Mouse (Mus musculus) kidney, embryonic 15.5 days (tissue): ENCODE results near the gene Ldb1. TPM values are rescaled to one million over a fixed set of nuclear protein-coding genes. Genes with fewer than 3 reads are reported as not detected.
A peak's percentile ranks its signal among the peaks of the same experiment; 100 is the strongest.

Experiments used
- ATAC-seq: fragments of 200-750 bp; cut with Nextera tagmentation; replicated peaks from 2 replicates; pipeline ENCODE4 v1.8.0; 2017; ENCODE audit warnings: moderate TSS enrichment; ENCODE audit not compliant: low FRiP score
- H3K27ac ChIP-seq: fragments of 300-500 bp; sonication (generic); 2 replicates; pipeline ENCODE4 v1.5.1; 2015; ENCODE audit warnings: mild to moderate bottlenecking, inconsistent platforms
- H3K27me3 ChIP-seq: fragments of 300-500 bp; sonication (generic); 2 replicates; pipeline ENCODE4 v1.6.1; 2015; ENCODE audit warnings: inconsistent platforms
- H3K36me3 ChIP-seq: fragments of 300-500 bp; sonication (generic); 2 replicates; pipeline ENCODE4 v1.6.1; 2015; ENCODE audit warnings: inconsistent platforms
- H3K4me1 ChIP-seq: fragments of 300-500 bp; sonication (generic); 2 replicates; pipeline ENCODE4 v1.6.1; 2015; ENCODE audit warnings: inconsistent platforms
- H3K4me2 ChIP-seq: fragments of 300-500 bp; sonication (generic); 2 replicates; pipeline ENCODE4 v1.6.1; 2015; ENCODE audit warnings: moderate library complexity, mild to moderate bottlenecking, inconsistent platforms
- H3K4me3 ChIP-seq: fragments of 300-500 bp; sonication (generic); replicated peaks from 2 replicates; pipeline ENCODE4 v1.5.1; 2015; ENCODE audit warnings: mild to moderate bottlenecking, inconsistent platforms
- H3K9ac ChIP-seq: fragments of 300-500 bp; sonication (generic); 2 replicates; pipeline ENCODE4 v1.6.1; 2015; ENCODE audit warnings: mild to moderate bottlenecking, inconsistent platforms
- H3K9me3 ChIP-seq: fragments of 300-500 bp; sonication (generic); replicated peaks from 2 replicates; pipeline ENCODE4 v1.6.1; 2016; ENCODE audit warnings: inconsistent platforms
- WGBS: fragments of 180-500 bp; shearing (Covaris S2); methylation state at CpG from one replicate; pipeline ENCODE4 v1.1.7; 2015; ENCODE audit warnings: mixed read lengths; 5-methylcytosine and 5-hydroxymethylcytosine counted together
- polyA plus RNA-seq: library from polyadenylated mRNA; unstranded; fragments of >200 nt; fragmentation: Nextera tagmentation; extraction: Ambion mirVana; gene quantifications from 2 replicates; pipeline ENCODE4 v1.2.1, GENCODE M21; 2015

The Ldb1 gene
- polyA plus RNA-seq, 1 experiment from 2014 or later, result 91.9 TPM

GRCm38 (mm10) chr19:46033911-46034310, 11.1 kb downstream of the Ldb1 start:
- H3K4me3 ChIP-seq, result no peak overlapping the region
- ATAC-seq, result no peak
- no peaks in the 10 kb centered on the region for H3K9me3 ChIP-seq
- WGBS, result 91% methylated on average over 11 of the region's 11 CpGs
- H3K27ac ChIP-seq, result no peak overlapping the region
- no peak overlapping the region for H3K9ac ChIP-seq
- H3K4me1 ChIP-seq, result peaks cover 28% of the 10 kb centered on the region
- H3K27me3 ChIP-seq, result no peaks in the 10 kb centered on the region
- peaks cover 74% of the 10 kb centered on the region for H3K36me3 ChIP-seq
- no peak overlapping the region for H3K4me2 ChIP-seq

GRCm38 (mm10) chr19:46032731-46033510, 12.1 kb downstream of the Ldb1 start:
- WGBS, result 71% methylated on average over 26 of the region's 26 CpGs
- no peaks in the 10 kb centered on the region for H3K27me3 ChIP-seq
- H3K9ac ChIP-seq, result no peak overlapping the region
- no peak overlapping the region for H3K4me2 ChIP-seq
- no peak overlapping the region for H3K27ac ChIP-seq
- no peak for ATAC-seq
- H3K9me3 ChIP-seq, result no peaks in the 10 kb centered on the region
- no peak overlapping the region for H3K4me3 ChIP-seq
- peaks cover 74% of the 10 kb centered on the region for H3K36me3 ChIP-seq
- H3K4me1 ChIP-seq, result peaks cover 20% of the 10 kb centered on the region

GRCm38 (mm10) chr19:46031689-46032432, 13.2 kb downstream of the Ldb1 start:
- no peak overlapping the region for H3K4me2 ChIP-seq
- ATAC-seq, result peak; percentile 19; the same call in 1 of the 2 replicates
- no peak overlapping the region for H3K27ac ChIP-seq
- H3K27me3 ChIP-seq, result no peaks in the 10 kb centered on the region
- no peaks in the 10 kb centered on the region for H3K9me3 ChIP-seq
- WGBS, result 80% methylated on average over 9 of the region's 9 CpGs
- peaks cover 10% of the 10 kb centered on the region for H3K4me1 ChIP-seq
- peaks cover 74% of the 10 kb centered on the region for H3K36me3 ChIP-seq
- no peak overlapping the region for H3K9ac ChIP-seq
- no peak overlapping the region for H3K4me3 ChIP-seq

- Histone ChIP-seq H3K4me2 (no peak overlapping the region), H3K36me3 (peaks cover 59% of the 10 kb centered on the region), H3K9ac (no peak overlapping the region), H3K9me3 (no peaks in the 10 kb centered on the region), H3K4me1 (0 out of 2 replicates have a peak, but pooled peaks cover 2% of the 10 kb centered on the region), H3K4me3 (no peak overlapping the region), H3K27ac (no peak overlapping the region), H3K27me3 (no peaks in the 10 kb centered on the region)
- no peak for ATAC-seq
- WGBS, result 94% methylated on average over 10 of the region's 10 CpGs
Measured at GRCm38 (mm10) chr19:46030196-46030983, 14.6 kb downstream of the Ldb1 start.

- H3K27me3 ChIP-seq, result no peaks in the 10 kb centered on the region
Measured at GRCm38 (mm10) chr19:46029652-46030051, 15.4 kb downstream of the Ldb1 start.

GRCm38 (mm10) chr19:46028747-46029320, 16.2 kb downstream of the Ldb1 start:
- Histone ChIP-seq H3K27me3 (no peaks in the 10 kb centered on the region), H3K36me3 (peaks cover 43% of the 10 kb centered on the region), H3K27ac (no peak overlapping the region), H3K4me3 (no peak overlapping the region), H3K4me2 (no peak overlapping the region), H3K9me3 (no peaks in the 10 kb centered on the region), H3K9ac (no peak overlapping the region), H3K4me1 (0 out of 2 replicates have a peak, but pooled peaks cover 2% of the 10 kb centered on the region)
- 78% methylated on average over 11 of the region's 11 CpGs for WGBS
- no peak for ATAC-seq

More at GRCm38 (mm10) chr19:46029652-46030051, 15.4 kb downstream of the Ldb1 start:
- Histone ChIP-seq H3K9ac (no peak overlapping the region), H3K9me3 (no peaks in the 10 kb centered on the region), H3K4me2 (no peak overlapping the region), H3K27ac (no peak overlapping the region), H3K4me3 (no peak overlapping the region), H3K4me1 (0 out of 2 replicates have a peak, but pooled peaks cover 2% of the 10 kb centered on the region), H3K36me3 (peaks cover 51% of the 10 kb centered on the region)
- ATAC-seq, result no peak
- 88% methylated on average over 1 of the region's 1 CpGs for WGBS

GRCm38 (mm10) chr19:46026567-46026966, 18.4 kb downstream of the Ldb1 start:
- Histone ChIP-seq H3K9me3 (no peaks in the 10 kb centered on the region), H3K4me1 (0 out of 2 replicates have a peak, but pooled peaks cover 2% of the 10 kb centered on the region), H3K4me2 (no peak overlapping the region), H3K4me3 (no peak overlapping the region), H3K27ac (no peak overlapping the region), H3K9ac (no peak overlapping the region), H3K27me3 (no peaks in the 10 kb centered on the region), H3K36me3 (peaks cover 21% of the 10 kb centered on the region)
- 46% methylated on average over 8 of the region's 8 CpGs for WGBS
- no peak for ATAC-seq

- 81% methylated on average over 6 of the region's 6 CpGs for WGBS
- Histone ChIP-seq H3K4me3 (no peak overlapping the region), H3K27me3 (no peaks in the 10 kb centered on the region), H3K9me3 (no peaks in the 10 kb centered on the region), H3K27ac (peak overlapping the region; percentile 16; the same call in 1 of the 2 replicates), H3K36me3 (peaks cover 6% of the 10 kb centered on the region; the same call in 1 of the 2 replicates), H3K9ac (no peak overlapping the region), H3K4me2 (no peak overlapping the region), H3K4me1 (0 out of 2 replicates have a peak, but pooled peaks cover 2% of the 10 kb centered on the region)
- ATAC-seq, result no peak
Measured at GRCm38 (mm10) chr19:46024959-46025358, 20.1 kb downstream of the Ldb1 start.

- no peak overlapping the region for H3K4me2 ChIP-seq
- no peak overlapping the region for H3K4me3 ChIP-seq
- no peak for ATAC-seq
- H3K36me3 ChIP-seq, result no peaks in the 10 kb centered on the region
- H3K9me3 ChIP-seq, result no peaks in the 10 kb centered on the region
- whole genome bisulfite sequencing, result 91% methylated on average over 2 of the region's 2 CpGs
- H3K9ac ChIP-seq, result no peak overlapping the region
- H3K27ac ChIP-seq, result no peak overlapping the region
- H3K27me3 ChIP-seq, result no peaks in the 10 kb centered on the region
- no peaks in the 10 kb centered on the region; the same call in 1 of the 2 replicates for H3K4me1 ChIP-seq
Measured at GRCm38 (mm10) chr19:46016023-46016422, 29.0 kb downstream of the Ldb1 start.

- no peaks in the 10 kb centered on the region for H3K9me3 ChIP-seq
- H3K4me2 ChIP-seq, result no peak overlapping the region
- H3K4me3 ChIP-seq, result no peak overlapping the region
- H3K27ac ChIP-seq, result 0 out of 2 replicates have a peak overlapping the region, but pooled peaks have one; percentile 9
- H3K9ac ChIP-seq, result no peak overlapping the region
- H3K27me3 ChIP-seq, result no peaks in the 10 kb centered on the region
- H3K36me3 ChIP-seq, result no peaks in the 10 kb centered on the region
- H3K4me1 ChIP-seq, result no peaks in the 10 kb centered on the region; the same call in 1 of the 2 replicates
- WGBS, result 34% methylated on average over 12 of the region's 12 CpGs
- peak; percentile 71; the same call in 1 of the 2 replicates for ATAC-seq
Measured at GRCm38 (mm10) chr19:46014572-46015178, 30.3 kb downstream of the Ldb1 start.

GRCm38 (mm10) chr19:46005680-46006079, 39.3 kb downstream of the Ldb1 start:
- no peak overlapping the region for H3K4me3 ChIP-seq
- peaks cover 30% of the 10 kb centered on the region for H3K4me1 ChIP-seq
- ATAC-seq, result no peak
- no peaks in the 10 kb centered on the region for H3K27me3 ChIP-seq
- no peak overlapping the region for H3K9ac ChIP-seq
- 88% methylated on average over 7 of the region's 7 CpGs for WGBS
- H3K4me2 ChIP-seq, result no peak overlapping the region
- no peak overlapping the region for H3K27ac ChIP-seq
- H3K36me3 ChIP-seq, result peaks cover 23% of the 10 kb centered on the region
- no peaks in the 10 kb centered on the region for H3K9me3 ChIP-seq
